Mouse (Mus musculus): ENCODE measurements around the gene She. TPM values are rescaled to one million over a fixed set of nuclear protein-coding genes. Genes with fewer than 3 reads are reported as not detected.

The She gene
- total and polyA plus RNA-seq, 2 experiments from 2014 or later: 4.6 to 11.9 TPM

DNA sequence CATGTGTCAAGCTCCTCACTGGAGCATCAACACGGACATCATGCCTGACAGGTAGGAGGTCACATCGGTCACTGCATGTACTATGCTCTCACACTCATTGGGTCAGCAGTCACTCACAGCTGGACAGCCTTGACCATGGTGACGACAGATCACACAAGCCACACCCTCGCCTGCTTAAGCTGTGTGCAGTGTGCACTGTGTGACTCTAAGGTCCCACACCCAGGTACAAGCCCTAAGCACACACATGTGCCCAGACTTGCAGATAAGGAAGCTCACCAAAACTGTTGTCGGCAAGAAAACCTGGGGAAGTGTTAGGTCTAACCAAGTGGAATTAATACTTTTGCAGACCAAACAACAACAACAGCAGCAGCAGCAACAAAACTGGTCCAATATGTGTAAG, 23.3 kb upstream of the She start:
- WGBS: 51% methylated on average over 5 of the region's 5 CpGs
- H3K9ac ChIP-seq (replicated peaks; ENCODE audit: low read depth, low read length): no peak overlapping the region
- TF ChIP-seq EP300 (IDR thresholded peaks at IDR 0.05; ENCODE audit: low read depth) (no peak), CTCF (IDR thresholded peaks at IDR 0.05; ENCODE audit: low read depth) (no peak)
- H3K36me3 ChIP-seq (replicated peaks; ENCODE audit: control insufficient read depth, insufficient read depth, low read length): no peaks in the 10 kb centered on the region
- H3K27ac ChIP-seq (ENCODE audit: low read depth): no peak overlapping the region
- no peaks in the 10 kb centered on the region for H3K27me3 ChIP-seq (ENCODE audit: control insufficient read depth, insufficient read depth, low read length)
- no peak for DNase-seq (ENCODE audit: low spot score)
- no peak for ATAC-seq (ENCODE audit: insufficient read depth, low read depth)
- H3K4me3 ChIP-seq (ENCODE audit: low read depth, low read length): no peak overlapping the region
- H3K4me2 ChIP-seq (ENCODE audit: low read depth, low read length): no peak overlapping the region
- H3K4me1 ChIP-seq (ENCODE audit: control insufficient read depth, insufficient read depth): no peaks in the 10 kb centered on the region
- no peaks in the 10 kb centered on the region for H3K9me3 ChIP-seq (replicated peaks; ENCODE audit: control insufficient read depth, low read length)

DNA sequence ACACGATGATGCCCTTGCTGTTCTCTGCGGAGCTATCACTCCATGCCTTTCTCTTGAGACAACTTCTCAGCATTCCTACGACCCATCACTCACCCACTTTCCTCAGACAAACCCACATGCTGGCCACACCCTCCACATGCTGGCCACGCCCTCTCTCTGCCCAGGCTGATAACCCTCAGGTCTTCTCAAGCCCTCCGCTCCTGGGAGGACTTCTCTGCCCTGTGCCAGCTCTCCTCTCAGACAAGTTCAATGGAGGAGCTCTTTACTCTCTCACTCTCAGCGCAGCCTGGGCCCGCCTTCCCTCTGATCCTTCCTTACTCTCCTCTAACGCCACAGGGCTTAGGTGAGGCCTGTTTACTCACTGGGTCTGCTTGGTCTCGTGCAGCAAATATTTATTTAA, 22.5 kb upstream of the She start:
- DNase-seq (ENCODE audit: low spot score) (no peak), ATAC-seq (ENCODE audit: insufficient read depth, low read depth) (no peak)
- no peaks in the 10 kb centered on the region for H3K9me3 ChIP-seq (replicated peaks; ENCODE audit: control insufficient read depth, low read length)
- 45% methylated on average over 9 of the region's 9 CpGs for WGBS
- H3K4me1 ChIP-seq (ENCODE audit: control insufficient read depth, insufficient read depth): no peaks in the 10 kb centered on the region
- H3K27me3 ChIP-seq (ENCODE audit: control insufficient read depth, insufficient read depth, low read length): no peaks in the 10 kb centered on the region
- no peak overlapping the region for H3K4me3 ChIP-seq (ENCODE audit: low read depth, low read length)
- no peak overlapping the region for H3K4me2 ChIP-seq (ENCODE audit: low read depth, low read length)
- no peak overlapping the region for H3K27ac ChIP-seq (ENCODE audit: low read depth)
- no peaks in the 10 kb centered on the region for H3K36me3 ChIP-seq (replicated peaks; ENCODE audit: control insufficient read depth, insufficient read depth, low read length)
- TF ChIP-seq CTCF (IDR thresholded peaks at IDR 0.05; ENCODE audit: low read depth) (no peak), EP300 (IDR thresholded peaks at IDR 0.05; ENCODE audit: low read depth) (no peak)
- no peak overlapping the region for H3K9ac ChIP-seq (replicated peaks; ENCODE audit: low read depth, low read length)

DNA sequence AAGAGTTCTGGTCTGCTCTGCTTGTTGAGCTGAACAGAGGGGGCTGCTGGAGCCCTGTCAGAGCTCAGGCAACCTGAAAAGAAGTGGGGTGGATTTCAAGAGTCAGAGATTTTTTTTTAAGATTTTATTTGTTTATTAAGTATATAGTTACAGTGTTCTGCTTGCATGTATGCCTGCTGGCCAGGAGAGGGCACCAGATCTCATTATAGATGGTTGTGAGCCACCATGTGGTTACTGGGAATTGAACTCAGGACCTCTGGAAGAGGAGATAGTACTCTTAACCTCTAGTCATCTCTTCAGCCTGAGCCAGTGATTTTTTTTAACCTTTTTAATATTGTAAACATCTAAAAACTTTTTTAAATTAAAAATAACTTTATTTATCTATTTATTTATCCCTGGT, 20.3 kb upstream of the She start:
- no peaks in the 10 kb centered on the region for H3K27me3 ChIP-seq (ENCODE audit: control insufficient read depth, insufficient read depth, low read length)
- no peak overlapping the region for H3K4me3 ChIP-seq (ENCODE audit: low read depth, low read length)
- H3K9ac ChIP-seq (replicated peaks; ENCODE audit: low read depth, low read length): no peak overlapping the region
- H3K4me1 ChIP-seq (ENCODE audit: control insufficient read depth, insufficient read depth): no peaks in the 10 kb centered on the region
- ATAC-seq (ENCODE audit: insufficient read depth, low read depth) (no peak), DNase-seq (ENCODE audit: low spot score) (no peak)
- H3K36me3 ChIP-seq (replicated peaks; ENCODE audit: control insufficient read depth, insufficient read depth, low read length): no peaks in the 10 kb centered on the region
- no peak overlapping the region for H3K27ac ChIP-seq (ENCODE audit: low read depth)
- TF ChIP-seq EP300 (IDR thresholded peaks at IDR 0.05; ENCODE audit: low read depth) (no peak), CTCF (IDR thresholded peaks at IDR 0.05; ENCODE audit: low read depth) (0 out of 2 replicates have a peak, but pooled peaks have one; percentile 15)
- no peak overlapping the region for H3K4me2 ChIP-seq (ENCODE audit: low read depth, low read length)
- H3K9me3 ChIP-seq (replicated peaks; ENCODE audit: control insufficient read depth, low read length): no peaks in the 10 kb centered on the region

DNA sequence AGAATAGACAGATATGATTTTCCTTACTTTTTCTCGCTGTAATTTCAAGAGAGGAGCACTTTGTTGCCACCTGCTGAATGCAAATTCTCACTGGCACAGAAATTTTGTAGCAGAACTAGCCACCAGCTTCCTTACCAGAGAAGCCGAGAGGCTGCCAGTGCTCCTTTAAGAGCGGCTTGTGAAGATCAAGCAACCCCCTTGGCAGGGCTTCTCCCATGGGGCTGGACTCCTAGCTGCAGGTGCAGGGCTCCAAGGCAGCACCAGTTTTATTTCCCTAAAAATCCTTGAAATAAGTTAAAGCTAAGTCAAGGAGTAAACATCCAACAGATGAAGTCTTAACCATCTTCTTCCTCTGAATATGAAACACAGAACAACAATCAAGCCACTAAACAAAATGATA, 19.0 kb upstream of the She start:
- H3K36me3 ChIP-seq (replicated peaks; ENCODE audit: control insufficient read depth, insufficient read depth, low read length): no peaks in the 10 kb centered on the region
- no peaks in the 10 kb centered on the region for H3K9me3 ChIP-seq (replicated peaks; ENCODE audit: control insufficient read depth, low read length)
- no peak overlapping the region for H3K4me2 ChIP-seq (ENCODE audit: low read depth, low read length)
- H3K9ac ChIP-seq (replicated peaks; ENCODE audit: low read depth, low read length): no peak overlapping the region
- WGBS: 60% methylated on average over 3 of the region's 3 CpGs
- DNase-seq (ENCODE audit: low spot score) (no peak), ATAC-seq (ENCODE audit: insufficient read depth, low read depth) (no peak)
- no peaks in the 10 kb centered on the region for H3K27me3 ChIP-seq (ENCODE audit: control insufficient read depth, insufficient read depth, low read length)
- no peak overlapping the region for H3K4me3 ChIP-seq (ENCODE audit: low read depth, low read length)
- no peak for TF ChIP-seq EP300 (IDR thresholded peaks at IDR 0.05; ENCODE audit: low read depth)
- TF ChIP-seq CTCF (IDR thresholded peaks at IDR 0.05; ENCODE audit: low read depth): no peak
- no peak overlapping the region for H3K27ac ChIP-seq (ENCODE audit: low read depth)
- no peaks in the 10 kb centered on the region for H3K4me1 ChIP-seq (ENCODE audit: control insufficient read depth, insufficient read depth)

DNA sequence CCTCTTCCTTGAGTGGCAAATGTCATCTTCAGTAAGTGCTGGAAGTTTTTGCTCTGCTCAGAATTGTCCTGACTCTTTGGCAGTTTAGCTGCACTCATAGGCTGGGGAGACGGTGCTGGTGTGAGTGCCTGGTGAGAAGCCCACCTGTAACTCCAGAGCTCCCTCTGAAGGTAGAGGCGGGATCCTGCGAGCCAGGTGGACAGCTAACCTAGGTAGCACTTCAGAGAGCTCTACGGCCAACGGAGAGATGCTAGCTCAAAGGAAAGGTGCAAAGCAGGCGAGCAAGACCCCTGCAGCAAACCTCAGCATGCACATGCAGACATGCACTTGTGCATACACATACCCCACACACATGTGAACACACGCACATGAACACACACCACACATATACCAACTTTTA, 17.1 kb upstream of the She start:
- ATAC-seq (ENCODE audit: insufficient read depth, low read depth): no peak
- no peak overlapping the region for H3K4me2 ChIP-seq (ENCODE audit: low read depth, low read length)
- WGBS: 66% methylated on average over 7 of the region's 7 CpGs

DNA sequence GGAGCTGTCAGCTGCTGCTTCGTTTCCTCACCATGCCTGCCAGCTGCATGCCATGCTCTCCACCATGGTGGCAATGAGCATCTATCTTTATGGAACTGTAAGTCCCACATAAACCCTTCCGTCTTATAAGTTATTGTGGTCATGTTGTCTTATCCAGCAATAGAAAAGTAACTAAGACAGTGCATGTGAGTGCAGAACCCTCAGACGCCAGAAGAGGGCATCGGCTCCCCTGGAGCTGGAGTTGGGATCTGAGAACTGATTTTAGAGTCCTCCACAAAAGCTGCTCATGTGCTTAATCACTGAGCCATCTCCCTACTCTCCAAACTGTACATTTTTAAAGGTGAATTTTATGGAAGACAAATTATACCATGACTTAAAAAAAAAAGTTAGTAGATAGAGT, 14.1 kb upstream of the She start:
- DNase-seq (ENCODE audit: low spot score) (no peak), ATAC-seq (ENCODE audit: insufficient read depth, low read depth) (no peak)
- Histone ChIP-seq H3K27ac (ENCODE audit: low read depth) (no peak overlapping the region), H3K4me1 (ENCODE audit: control insufficient read depth, insufficient read depth) (no peaks in the 10 kb centered on the region), H3K9ac (replicated peaks; ENCODE audit: low read depth, low read length) (no peak overlapping the region), H3K4me3 (ENCODE audit: low read depth, low read length) (no peak overlapping the region), H3K4me2 (ENCODE audit: low read depth, low read length) (no peak overlapping the region), H3K27me3 (ENCODE audit: control insufficient read depth, insufficient read depth, low read length) (no peaks in the 10 kb centered on the region), H3K9me3 (replicated peaks; ENCODE audit: control insufficient read depth, low read length) (no peaks in the 10 kb centered on the region), H3K36me3 (replicated peaks; ENCODE audit: control insufficient read depth, insufficient read depth, low read length) (no peaks in the 10 kb centered on the region)
- TF ChIP-seq EP300 (IDR thresholded peaks at IDR 0.05; ENCODE audit: low read depth) (no peak), CTCF (IDR thresholded peaks at IDR 0.05; ENCODE audit: low read depth) (peak; percentile 42)
- 53% methylated on average over 4 of the region's 4 CpGs for WGBS

More for the DNA sequence above, 17.1 kb upstream of the She start:
- H3K36me3 ChIP-seq (replicated peaks; ENCODE audit: control insufficient read depth, insufficient read depth, low read length): no peaks in the 10 kb centered on the region
- no peak overlapping the region for H3K27ac ChIP-seq (ENCODE audit: low read depth)
- no peaks in the 10 kb centered on the region for H3K9me3 ChIP-seq (replicated peaks; ENCODE audit: control insufficient read depth, low read length)
- H3K4me1 ChIP-seq (ENCODE audit: control insufficient read depth, insufficient read depth): no peaks in the 10 kb centered on the region
- no peak overlapping the region for H3K4me3 ChIP-seq (ENCODE audit: low read depth, low read length)
- no peak for DNase-seq (ENCODE audit: low spot score)
- H3K9ac ChIP-seq (replicated peaks; ENCODE audit: low read depth, low read length): no peak overlapping the region
- TF ChIP-seq EP300 (IDR thresholded peaks at IDR 0.05; ENCODE audit: low read depth) (no peak), CTCF (IDR thresholded peaks at IDR 0.05; ENCODE audit: low read depth) (no peak)
- H3K27me3 ChIP-seq (ENCODE audit: control insufficient read depth, insufficient read depth, low read length): no peaks in the 10 kb centered on the region

All from heart, postnatal 0 days (tissue).